Mouse (Mus musculus) stomach, postnatal 0 days (tissue): Measurements from ENCODE around the gene Tmem106a. TPM values are rescaled to one million over a fixed set of nuclear protein-coding genes. Genes with fewer than 3 reads are reported as not detected.

Experiments
- ATAC-seq: fragments of 200-750 bp; cut with Nextera tagmentation; 2 replicates; pipeline ENCODE4 v1.8.0; 2017; ENCODE audit not compliant: low FRiP score, low TSS enrichment
- DNase-seq: peaks from one replicate; pipeline ENCODE4 v3.0.0-alpha.2; 2016; ENCODE audit warnings: low spot score
- H3K27ac ChIP-seq: fragments of 300-500 bp; sonication (generic); replicated peaks from 2 replicates; pipeline ENCODE4 v1.5.1; 2014; ENCODE audit warnings: mild to moderate bottlenecking, control low read depth
- H3K27me3 ChIP-seq: fragments of 300-500 bp; sonication (generic); 2 replicates; pipeline ENCODE4 v1.6.1; 2014; ENCODE audit warnings: low read length; ENCODE audit not compliant: control insufficient read depth, insufficient read depth
- H3K36me3 ChIP-seq: fragments of 300-500 bp; sonication (generic); 2 replicates; pipeline ENCODE4 v1.6.1; 2014; ENCODE audit warnings: low read length, mixed read lengths; ENCODE audit not compliant: control insufficient read depth, insufficient read depth
- H3K4me1 ChIP-seq: fragments of 300-500 bp; sonication (generic); replicated peaks from 2 replicates; pipeline ENCODE4 v1.6.1; 2014; ENCODE audit warnings: antibody characterized with exemption; ENCODE audit not compliant: control insufficient read depth, insufficient read depth
- H3K4me2 ChIP-seq: fragments of 300-500 bp; sonication (generic); replicated peaks from 2 replicates; pipeline ENCODE4 v1.6.1; 2014; ENCODE audit warnings: low read depth, mild to moderate bottlenecking, control low read depth, moderate library complexity
- H3K4me3 ChIP-seq: fragments of 300-500 bp; sonication (generic); 2 replicates; pipeline ENCODE4 v1.5.1; 2014; ENCODE audit warnings: low read depth, low read length, control low read depth
- H3K9ac ChIP-seq: fragments of 300-500 bp; sonication (generic); 2 replicates; pipeline ENCODE4 v1.6.1; 2014; ENCODE audit warnings: mild to moderate bottlenecking, low read length, control low read depth, mixed read lengths
- H3K9me3 ChIP-seq: fragments of 300-500 bp; sonication (generic); 2 replicates; pipeline ENCODE4 v1.6.1; 2016; ENCODE audit warnings: low read length; ENCODE audit not compliant: control insufficient read depth
- CTCF ChIP-seq: IDR thresholded peaks from 2 replicates; pipeline ENCODE4 v1.5.1; 2016; ENCODE audit warnings: antibody characterized with exemption, low read depth, mild to moderate bottlenecking, moderate library complexity
- EP300 ChIP-seq: optimal IDR thresholded peaks from 2 replicates; pipeline ENCODE3; 2016; ENCODE audit warnings: antibody characterized with exemption
- WGBS: fragments of 180-500 bp; shearing (Covaris S2); extraction: QIAGEN DNeasy Blood & Tissue Kit; methylation state at CpG from one replicate; pipeline ENCODE4 v1.1.7; 2014; 5-methylcytosine and 5-hydroxymethylcytosine counted together
- polyA plus RNA-seq: library from polyadenylated mRNA; unstranded; fragments of >200 nt; fragmentation: Nextera tagmentation; extraction: Ambion mirVana; gene quantifications from 2 replicates; pipeline ENCODE4 v1.2.1, GENCODE M21; 2015

Tmem106a gene
- polyA plus RNA-seq, 1 experiment from 2014 or later, result 10.0 TPM

DNA sequence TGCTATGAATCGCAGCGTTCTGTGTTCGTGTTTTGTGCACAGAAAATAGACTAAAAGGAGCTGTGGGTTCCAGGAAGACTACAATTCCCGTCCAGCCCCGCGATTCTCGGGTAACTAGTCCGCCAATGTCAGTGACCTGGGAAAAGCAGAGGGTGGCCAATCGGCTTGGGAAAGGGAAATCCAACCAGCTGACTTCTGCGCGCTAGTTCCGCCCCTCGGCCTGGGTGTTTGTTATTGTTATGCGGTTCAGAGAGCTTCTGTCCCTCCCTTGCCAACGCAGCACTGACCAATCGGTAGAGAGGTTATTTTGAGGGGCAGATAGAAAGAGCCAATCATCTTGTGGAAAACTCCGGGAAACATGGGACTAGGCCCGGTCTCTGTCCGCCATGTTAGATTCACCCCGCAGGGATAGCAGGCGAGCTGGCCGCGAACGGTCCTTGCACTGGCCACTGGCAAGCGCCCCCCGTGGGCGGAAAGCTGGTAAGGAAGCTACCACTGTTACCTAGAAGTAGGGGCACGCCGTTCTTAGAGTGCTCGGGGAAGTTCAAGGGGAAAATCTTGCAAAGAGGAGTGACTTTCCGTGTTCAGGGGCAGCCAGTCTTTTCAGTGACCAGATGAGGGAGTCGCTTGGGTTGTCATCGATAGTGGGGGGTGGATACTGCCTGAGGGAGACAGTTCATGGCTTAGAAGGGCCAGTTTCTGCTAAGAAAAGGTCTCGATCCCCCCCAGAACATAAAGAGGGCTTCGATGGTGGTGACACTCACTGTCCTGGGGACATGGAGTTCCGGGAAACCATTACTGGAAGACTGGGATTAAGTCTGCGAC is 29.4 kb upstream of the Tmem106a start:
- TF ChIP-seq CTCF (peak; percentile 59), EP300 (no peak)
- H3K27me3 ChIP-seq, result no peaks in the 10 kb centered on the region
- peak overlapping the region; percentile 84 for H3K4me3 ChIP-seq
- H3K4me2 ChIP-seq, result peak overlapping the region; percentile 72
- peak overlapping the region; percentile 94 for H3K9ac ChIP-seq
- H3K9me3 ChIP-seq, result no peaks in the 10 kb centered on the region
- H3K36me3 ChIP-seq, result peaks cover 12% of the 10 kb centered on the region; the same call in 1 of the 2 replicates
- under 1% methylated on average over 37 of the region's 37 CpGs for WGBS
- H3K27ac ChIP-seq, result peak overlapping the region; percentile 98
- H3K4me1 ChIP-seq, result peaks cover 3% of the 10 kb centered on the region; the same call in 1 of the 2 replicates
- DNase-seq (peak; percentile 97), ATAC-seq (peak; percentile 97)

DNA sequence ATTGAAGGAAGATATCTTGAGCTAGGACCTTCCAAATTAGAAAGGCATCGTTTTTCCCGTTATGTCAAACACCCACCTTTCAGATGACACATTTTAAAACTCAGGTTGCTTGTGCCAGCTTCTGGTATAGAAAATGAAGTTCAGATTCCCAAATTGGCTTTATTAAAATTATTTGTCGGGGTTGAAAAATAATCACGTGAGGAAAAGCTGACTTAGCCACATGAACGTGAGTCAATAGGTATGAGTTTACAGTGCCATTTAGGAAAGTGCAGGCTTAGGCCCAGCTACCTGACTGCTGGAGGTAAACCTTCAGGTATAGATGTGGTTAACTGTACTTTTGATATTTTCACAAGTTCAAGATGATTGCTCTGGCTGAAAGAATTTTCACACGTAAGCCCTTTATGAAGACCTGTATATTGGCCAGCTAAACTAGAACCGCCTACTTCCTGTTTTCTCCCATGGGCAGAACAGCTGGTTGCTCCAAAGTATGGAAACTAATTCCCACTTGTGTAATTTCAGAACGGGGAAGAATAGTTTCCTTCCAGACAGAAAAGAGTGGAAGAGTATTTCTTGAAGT is 28.6 kb upstream of the Tmem106a start:
- ATAC-seq (no peak), DNase-seq (no peak)
- H3K27me3 ChIP-seq, result no peaks in the 10 kb centered on the region
- H3K4me3 ChIP-seq, result peak overlapping the region; percentile 84
- H3K36me3 ChIP-seq, result peaks cover 14% of the 10 kb centered on the region
- WGBS, result 10% methylated on average over 8 of the region's 8 CpGs
- H3K9ac ChIP-seq, result peak overlapping the region; percentile 94
- H3K9me3 ChIP-seq, result no peaks in the 10 kb centered on the region
- TF ChIP-seq EP300, result no peak
- TF ChIP-seq CTCF, result no peak
- peak overlapping the region; percentile 72 for H3K4me2 ChIP-seq
- H3K27ac ChIP-seq, result peak overlapping the region; percentile 98
- H3K4me1 ChIP-seq, result peaks cover 3% of the 10 kb centered on the region; the same call in 1 of the 2 replicates

DNA sequence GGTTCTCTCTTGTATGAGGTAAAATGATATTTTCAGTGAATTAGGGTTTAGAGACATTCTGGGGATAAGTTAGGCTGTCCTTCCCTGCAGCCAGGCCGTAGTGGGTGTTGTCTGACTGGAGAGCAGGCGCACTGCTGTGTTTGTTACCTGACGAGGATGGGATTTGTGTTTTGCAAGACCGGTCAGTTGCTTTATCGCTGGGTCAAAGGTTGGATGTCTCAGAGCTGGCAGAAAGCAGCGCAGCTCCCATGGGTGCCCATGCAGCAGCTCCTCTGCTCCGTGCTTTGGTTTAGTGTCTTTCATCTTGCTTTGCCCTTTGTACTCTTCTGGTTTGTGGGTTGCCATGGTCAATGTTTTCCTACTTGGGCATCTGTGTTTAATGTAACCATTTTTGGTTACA is 25.5 kb upstream of the Tmem106a start:
- H3K9ac ChIP-seq, result no peak overlapping the region
- H3K4me1 ChIP-seq, result peaks cover 3% of the 10 kb centered on the region; the same call in 1 of the 2 replicates
- H3K27me3 ChIP-seq, result no peaks in the 10 kb centered on the region
- ATAC-seq, result no peak
- H3K27ac ChIP-seq, result no peak overlapping the region
- H3K9me3 ChIP-seq, result no peaks in the 10 kb centered on the region
- peak; percentile 26 for DNase-seq
- no peak for TF ChIP-seq CTCF
- H3K4me2 ChIP-seq, result no peak overlapping the region
- peaks cover 28% of the 10 kb centered on the region for H3K36me3 ChIP-seq
- H3K4me3 ChIP-seq, result no peak overlapping the region
- 90% methylated on average over 7 of the region's 7 CpGs for WGBS

DNA sequence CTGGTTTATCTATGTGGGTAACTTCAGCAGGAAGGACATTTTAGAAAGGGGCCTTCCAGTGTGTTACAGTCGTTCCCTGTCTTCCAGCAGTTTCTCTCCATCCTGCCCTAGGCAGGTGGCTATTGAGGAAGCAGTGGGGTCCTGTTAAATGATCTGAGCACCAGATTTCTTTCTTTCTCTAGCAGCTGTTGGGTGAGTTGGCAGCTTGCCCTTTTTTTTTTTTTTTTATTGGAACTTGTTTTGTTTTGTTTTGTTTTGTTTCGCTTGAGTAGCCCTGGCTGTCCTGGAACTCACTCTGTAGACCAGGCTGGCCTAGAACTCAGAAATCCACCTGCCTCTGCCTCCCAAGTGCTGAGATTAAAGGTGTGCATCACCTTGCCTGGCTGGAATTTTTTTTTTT is 25.1 kb upstream of the Tmem106a start:
- DNase-seq (no peak), ATAC-seq (no peak)
- Histone ChIP-seq H3K27ac (no peak overlapping the region), H3K27me3 (no peaks in the 10 kb centered on the region), H3K4me2 (no peak overlapping the region), H3K9me3 (no peaks in the 10 kb centered on the region), H3K4me3 (no peak overlapping the region), H3K4me1 (peaks cover 3% of the 10 kb centered on the region; the same call in 1 of the 2 replicates), H3K9ac (no peak overlapping the region), H3K36me3 (peaks cover 29% of the 10 kb centered on the region)
- no peak for TF ChIP-seq EP300
- no peak for TF ChIP-seq CTCF
- 65% methylated on average over 2 of the region's 2 CpGs for WGBS

DNA sequence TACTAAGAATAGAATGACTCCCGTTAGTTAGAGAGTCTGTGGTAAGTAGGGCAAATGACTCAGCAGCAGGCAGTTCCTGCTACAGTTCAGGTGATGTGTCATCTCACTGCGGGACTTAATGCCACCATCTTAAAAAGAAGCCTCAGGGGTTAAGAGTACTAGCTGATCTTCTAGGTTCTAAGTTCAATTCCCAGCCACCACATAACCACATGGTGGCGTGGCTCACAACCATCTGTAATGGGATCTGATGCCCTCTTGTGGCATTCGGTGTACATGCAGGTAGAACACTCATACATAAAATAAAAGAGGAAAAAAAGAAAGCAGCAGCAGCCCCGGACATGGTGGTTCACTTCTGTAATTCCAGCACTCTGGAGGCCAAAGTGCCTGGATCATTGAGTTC is 19.7 kb upstream of the Tmem106a start:
- peaks cover 39% of the 10 kb centered on the region for H3K36me3 ChIP-seq
- peak; percentile 92 for TF ChIP-seq CTCF
- no peak for TF ChIP-seq EP300
- no peaks in the 10 kb centered on the region for H3K4me1 ChIP-seq
- DNase-seq (peak; percentile 61), ATAC-seq (peak; percentile 72)
- H3K27me3 ChIP-seq, result no peaks in the 10 kb centered on the region
- H3K9me3 ChIP-seq, result no peaks in the 10 kb centered on the region
- no peak overlapping the region for H3K4me3 ChIP-seq
- H3K4me2 ChIP-seq, result no peak overlapping the region
- no peak overlapping the region for H3K9ac ChIP-seq
- no peak overlapping the region for H3K27ac ChIP-seq
- 32% methylated on average over 5 of the region's 5 CpGs for WGBS

DNA sequence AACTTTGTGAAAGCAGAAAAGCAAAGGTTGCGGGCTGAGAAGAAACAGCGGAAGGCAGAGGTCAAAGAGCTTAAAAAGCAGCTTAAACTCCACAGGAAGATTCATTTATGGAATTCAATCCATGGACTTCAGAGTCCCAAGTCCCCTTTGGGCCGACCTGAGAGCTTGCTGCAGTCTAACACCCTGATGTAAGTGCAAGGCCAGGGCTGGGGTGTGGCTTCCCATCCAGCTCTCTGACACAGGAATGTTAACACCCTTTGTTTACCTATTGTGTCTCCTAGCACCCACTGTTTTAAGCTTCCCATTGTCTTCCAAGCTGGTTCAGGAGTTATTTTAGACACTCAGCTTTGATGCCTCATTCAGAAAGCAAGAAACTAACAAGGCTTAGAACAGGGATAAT is 13.6 kb upstream of the Tmem106a start:
- no peak for TF ChIP-seq EP300
- Histone ChIP-seq H3K4me2 (no peak overlapping the region), H3K27ac (no peak overlapping the region), H3K9ac (no peak overlapping the region), H3K27me3 (no peaks in the 10 kb centered on the region), H3K9me3 (no peaks in the 10 kb centered on the region), H3K4me3 (no peak overlapping the region), H3K36me3 (peaks cover 58% of the 10 kb centered on the region), H3K4me1 (no peaks in the 10 kb centered on the region)
- DNase-seq (no peak), ATAC-seq (no peak)
- WGBS, result 77% methylated on average over 3 of the region's 3 CpGs
